Mouse (Mus musculus) urinary bladder, postnatal 14 days (tissue): ENCODE measurements at regions not wholly inside any gene's neighbourhood (a gene's known extent, or its start where the extent isn't known, plus 50 kb on each side); places are given as distances from the start of the nearest gene placed in this dataset.
A peak's percentile ranks its signal among the peaks of the same experiment; 100 is the strongest.

Experiments
- DNase-seq: peaks from one replicate; pipeline ENCODE4 v3.0.0; 2021; ENCODE audit warnings: low spot score

- DNase-seq: no peak
Observed at GRCm38 (mm10) chr15:63371328-63372023, 473.5 kb downstream of the Gsdmc2 start.

GRCm38 (mm10) chr15:63364473-63364872 is 480.5 kb downstream of the Gsdmc2 start:
- DNase-seq: peak; percentile 13

- DNase-seq: peak; percentile 14
Observed at GRCm38 (mm10) chr15:63360402-63360801, 484.6 kb downstream of the Gsdmc2 start.

DNA sequence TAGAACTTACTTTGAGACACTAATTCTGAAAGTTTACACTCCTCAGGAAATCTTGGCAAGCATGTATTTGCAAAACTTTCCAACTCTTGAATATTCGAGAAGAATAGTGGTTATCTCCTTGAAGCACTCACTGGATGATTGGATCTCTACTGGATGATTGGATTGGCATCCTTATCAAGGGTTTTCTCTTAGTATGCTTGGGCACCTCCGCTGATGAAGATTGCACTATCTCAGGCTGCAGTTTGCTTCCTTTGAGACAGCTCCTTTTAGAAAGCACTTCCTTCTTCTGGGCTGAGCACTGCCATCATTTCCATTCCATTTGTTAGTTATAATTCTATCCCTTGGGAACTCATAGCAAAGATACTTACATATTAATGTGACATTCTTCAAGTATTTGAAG is 503.2 kb downstream of the Gsdmc2 start:
- DNase-seq: no peak

- DNase-seq: peak; percentile 72
Observed at GRCm38 (mm10) chr15:63340322-63341060, 504.5 kb downstream of the Gsdmc2 start.

GRCm38 (mm10) chr15:63319666-63320065 is 525.3 kb downstream of the Gsdmc2 start:
- DNase-seq: no peak

- DNase-seq: no peak
Observed at GRCm38 (mm10) chr15:63310426-63310825, 534.6 kb downstream of the Gsdmc2 start.

DNA sequence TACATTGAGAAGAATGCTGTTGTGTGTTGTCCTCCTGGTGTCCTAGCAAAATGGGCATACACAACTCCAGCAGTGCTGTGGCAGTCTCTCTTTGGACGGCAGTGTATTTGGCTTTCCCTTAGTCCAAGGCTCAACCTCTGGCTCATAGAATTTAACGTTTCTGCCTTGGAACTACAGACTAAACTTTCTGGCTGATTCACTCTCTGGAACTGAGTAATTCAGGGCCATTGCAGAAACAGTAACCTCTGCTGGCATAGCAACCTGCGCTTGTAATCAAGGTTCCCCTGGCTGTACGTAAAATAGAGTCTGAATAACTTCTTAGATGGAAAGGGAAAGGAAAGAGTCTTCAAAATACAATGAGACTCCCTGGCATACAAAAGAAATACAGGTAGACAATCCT is 545.7 kb downstream of the Gsdmc2 start:
- no peak for DNase-seq

DNA sequence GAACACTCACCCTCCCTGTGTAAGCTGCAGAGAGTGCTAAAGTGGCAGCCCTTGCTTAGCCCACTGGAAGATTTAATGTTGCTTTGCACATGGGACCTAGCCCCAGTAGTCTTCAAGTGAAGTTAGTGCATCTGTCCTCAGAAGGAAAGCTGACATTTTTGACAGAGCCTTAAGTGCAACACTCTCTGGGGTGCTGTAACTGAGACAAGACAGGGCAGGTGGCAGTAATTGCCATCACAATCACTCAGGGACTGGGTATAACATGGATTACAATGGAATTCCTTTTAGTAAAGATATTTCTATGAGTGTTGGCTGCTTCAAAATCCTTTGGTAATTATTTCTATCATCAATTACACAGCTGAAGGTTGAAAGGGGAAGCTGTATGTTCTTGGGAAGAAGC is 556.4 kb downstream of the Gsdmc2 start:
- DNase-seq: no peak

DNA sequence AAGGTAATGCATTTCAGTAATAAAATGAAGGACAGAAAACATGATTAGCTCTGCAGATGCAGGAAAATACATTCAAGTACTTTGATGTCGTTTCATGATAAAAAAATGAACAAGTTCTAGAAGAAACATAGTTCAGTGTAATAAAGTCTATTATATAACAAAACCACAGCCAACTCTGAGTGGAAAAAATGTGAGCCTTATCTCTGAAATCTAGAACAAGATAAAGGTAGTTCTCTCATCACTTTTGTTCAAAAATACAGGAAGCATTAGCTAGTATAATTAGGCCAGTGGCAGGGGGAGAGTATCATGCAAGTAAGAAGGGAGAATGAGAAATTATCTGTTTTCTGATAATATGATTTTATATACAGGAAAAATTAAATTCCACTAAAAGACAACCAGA is 559.0 kb downstream of the Gsdmc2 start:
- no peak for DNase-seq

DNA sequence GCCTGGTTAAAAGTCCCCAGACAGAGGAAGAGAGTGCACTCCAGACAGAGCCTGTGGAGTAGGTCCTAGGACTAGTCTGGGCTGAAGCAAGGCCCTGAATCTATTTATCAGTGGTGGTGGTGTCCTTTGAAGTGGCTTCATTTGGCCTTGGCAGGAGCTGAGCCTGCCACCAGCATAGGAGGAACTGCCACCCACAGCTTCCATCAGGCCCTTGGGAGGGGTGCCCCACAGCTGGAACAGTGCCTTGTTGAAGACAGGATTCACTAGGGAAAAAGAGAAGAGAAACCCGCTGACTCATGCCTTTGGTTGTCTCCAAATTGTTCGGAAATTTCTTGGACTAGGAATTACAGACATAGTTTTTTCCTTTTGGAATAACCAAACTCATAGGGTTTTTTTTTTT is 574.6 kb downstream of the Gsdmc2 start:
- DNase-seq: peak; percentile 13

- no peak for DNase-seq
Observed at GRCm38 (mm10) chr15:63265845-63266244, 579.1 kb downstream of the Gsdmc2 start.

DNA sequence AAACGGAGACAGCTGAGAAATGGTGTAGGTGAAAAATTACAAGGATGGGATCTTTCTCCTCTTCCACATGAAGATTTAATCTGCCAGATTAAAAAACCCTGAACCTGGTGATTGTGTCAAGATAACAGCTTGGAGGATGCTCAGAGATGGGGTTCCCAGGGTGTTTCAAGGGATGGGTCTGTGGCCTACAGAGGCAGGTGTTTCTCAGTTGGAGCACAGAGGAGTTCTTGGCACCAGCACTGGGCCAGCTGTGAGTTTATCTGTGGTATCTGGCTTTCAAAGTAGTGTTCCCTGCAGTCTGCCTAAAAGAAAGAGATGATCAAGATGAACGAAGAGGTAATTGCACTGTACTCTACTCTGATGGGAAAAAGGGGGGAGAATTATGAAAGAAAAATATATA is 589.2 kb downstream of the Gsdmc2 start:
- no peak for DNase-seq

DNA sequence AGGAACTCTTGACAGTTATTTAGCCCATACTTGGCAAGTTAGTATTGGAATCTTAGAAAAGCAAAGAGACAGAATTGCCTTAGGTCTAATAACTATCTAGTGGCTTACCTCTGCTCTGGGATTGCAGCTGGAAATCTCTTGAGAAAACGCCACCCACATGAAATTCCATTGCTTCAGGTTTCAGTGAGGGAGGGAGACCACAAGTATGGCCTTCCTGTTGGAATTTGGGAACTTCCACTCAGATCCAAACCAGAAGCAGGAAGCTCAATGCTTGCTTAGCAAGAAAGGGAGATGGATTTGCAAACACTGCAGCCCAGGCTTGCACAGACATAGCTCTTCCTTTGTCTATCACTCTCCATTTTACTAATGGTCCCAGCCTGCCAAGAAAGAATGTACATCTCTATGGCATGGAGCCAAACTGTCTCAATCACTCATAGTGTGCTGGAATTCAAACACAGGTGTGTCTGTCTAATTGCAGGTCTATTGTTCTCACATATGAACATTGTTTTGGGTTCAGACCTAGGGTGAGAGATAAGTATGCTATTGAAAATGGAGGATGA is 592.1 kb downstream of the Gsdmc2 start:
- DNase-seq: no peak

DNA sequence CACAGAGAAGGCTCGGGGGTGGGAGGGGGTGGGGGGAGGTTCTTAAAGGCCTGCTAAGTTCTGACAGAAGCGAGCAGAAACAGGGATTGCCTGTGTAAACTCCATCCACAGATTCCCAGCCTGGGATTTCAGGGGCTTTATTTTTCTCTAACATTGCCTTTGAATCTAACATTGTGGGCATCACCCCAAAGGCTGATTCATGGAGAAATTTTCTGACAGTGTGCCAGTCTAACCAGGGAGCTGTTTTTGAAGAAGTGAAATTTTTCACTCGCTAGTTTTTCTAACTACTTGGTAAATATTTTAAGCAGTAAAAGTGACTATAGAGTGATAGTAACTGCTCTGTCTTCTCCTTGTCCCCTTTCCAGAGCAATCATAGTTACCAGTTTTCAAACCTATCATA is 606.4 kb downstream of the Gsdmc2 start:
- DNase-seq: no peak

GRCm38 (mm10) chr15:63218393-63219060 is 626.5 kb downstream of the Gsdmc2 start:
- no peak for DNase-seq

DNA sequence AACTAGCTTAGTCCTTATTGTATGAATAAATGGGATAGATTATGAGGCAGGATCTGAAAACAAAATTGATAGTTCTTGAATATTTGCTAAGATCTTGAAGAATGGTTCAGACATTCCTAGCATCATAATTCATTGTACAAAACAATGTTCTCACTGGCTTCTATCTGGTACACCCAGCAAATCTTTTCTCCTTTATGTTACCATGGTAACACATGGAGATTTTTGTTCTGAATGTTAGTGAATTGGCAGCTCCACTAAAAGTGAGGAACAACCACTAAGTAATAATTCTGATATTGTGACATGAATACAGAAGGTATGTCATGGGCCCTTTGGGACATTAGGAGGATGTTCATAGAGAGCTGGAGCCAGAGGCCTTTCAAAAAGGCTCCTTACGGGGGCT is 639.8 kb downstream of the Gsdmc2 start:
- DNase-seq: no peak

DNA sequence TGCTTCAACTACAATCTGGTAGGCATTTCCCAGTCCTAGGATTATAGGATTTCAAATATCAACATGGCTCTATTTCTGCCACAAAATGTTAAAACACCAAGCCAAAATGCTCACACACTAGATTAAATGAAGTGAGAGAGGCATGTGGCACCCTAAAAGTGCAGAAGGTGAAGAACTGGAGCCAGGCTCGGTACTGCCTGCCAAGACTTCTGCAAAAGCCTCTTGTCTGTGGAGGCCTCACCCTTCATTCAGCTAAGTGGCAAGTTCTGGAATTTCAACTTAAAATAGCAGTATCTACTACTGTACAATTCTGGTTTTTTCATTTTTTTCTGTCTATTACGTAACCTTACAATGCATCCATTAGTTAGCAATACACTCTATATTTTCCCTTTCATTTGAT is 649.9 kb downstream of the Gsdmc2 start:
- DNase-seq: no peak

- DNase-seq: no peak
Observed at GRCm38 (mm10) chr15:63194492-63194797, 650.5 kb downstream of the Gsdmc2 start.

DNA sequence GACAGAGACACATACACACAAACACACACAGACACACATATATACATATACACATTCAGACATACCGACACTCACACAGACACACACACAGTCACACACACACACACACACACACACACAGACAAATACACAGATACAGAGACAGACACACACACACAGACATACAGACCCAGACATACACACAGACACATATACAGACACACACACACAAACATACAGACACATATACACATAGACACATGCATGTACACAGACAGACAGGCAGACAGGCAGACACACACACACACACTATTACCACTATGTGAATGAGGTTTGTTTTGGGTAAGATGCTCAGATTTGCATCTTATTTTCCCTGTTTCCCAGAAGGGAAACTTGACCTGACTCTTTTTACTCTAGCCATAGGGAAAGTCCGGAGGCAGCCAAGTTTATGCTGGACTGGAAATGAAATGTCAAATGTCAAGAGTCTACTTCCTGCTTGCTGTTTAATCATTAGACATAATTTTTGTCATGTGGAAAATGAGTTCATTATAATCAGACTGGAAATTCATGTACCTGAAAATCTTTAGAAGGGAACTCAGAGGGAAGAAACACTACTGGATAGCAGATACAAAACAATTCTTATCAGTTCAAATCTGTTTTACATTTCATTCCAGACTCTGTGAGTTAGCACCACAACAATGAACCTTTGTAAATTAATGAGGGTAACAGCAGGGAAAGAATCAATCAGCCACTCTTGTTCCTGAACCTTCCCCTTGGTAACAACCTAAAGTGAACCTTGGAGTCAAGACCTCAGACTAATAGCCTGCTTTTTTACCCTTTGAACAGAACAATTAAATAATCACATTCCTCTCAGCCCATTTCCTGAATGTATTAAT is 651.1 kb downstream of the Gsdmc2 start:
- no peak for DNase-seq

GRCm38 (mm10) chr15:63191731-63192130 is 653.2 kb downstream of the Gsdmc2 start:
- DNase-seq: no peak

DNA sequence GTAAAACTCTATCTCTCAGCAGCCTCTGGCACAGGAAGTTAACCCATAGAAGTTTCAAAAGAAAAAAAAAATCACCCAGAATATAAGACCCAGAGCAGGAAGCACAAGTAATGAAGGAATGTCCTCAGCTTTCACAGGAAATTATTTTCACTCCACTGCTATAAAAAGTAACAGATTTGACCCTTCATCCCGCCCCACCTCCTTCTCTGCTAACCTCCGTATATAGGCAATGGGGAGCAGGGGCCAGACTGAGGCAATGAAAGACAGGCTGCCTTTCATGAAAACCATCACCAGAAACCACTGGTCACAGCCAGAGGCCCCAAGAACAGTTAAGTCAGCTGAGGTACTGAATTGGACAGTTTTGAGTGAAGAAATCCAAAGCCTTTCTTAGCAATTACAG is 654.9 kb downstream of the Gsdmc2 start:
- no peak for DNase-seq
